Mouse (Mus musculus) Muller cell, postnatal 12 days (primary cell): ENCODE results near the gene Osbpl5.
"Not testable (repeated sequence)": the region's sequence is repeated elsewhere in the genome, so short reads cannot be mapped to it uniquely, and the experiment has no call there.

Experiments used
- DNase-seq: peaks from one replicate; pipeline ENCODE4 v3.0.0-alpha.2; 2015; ENCODE audit errors: inconsistent ontology term

The Osbpl5 gene

DNA sequence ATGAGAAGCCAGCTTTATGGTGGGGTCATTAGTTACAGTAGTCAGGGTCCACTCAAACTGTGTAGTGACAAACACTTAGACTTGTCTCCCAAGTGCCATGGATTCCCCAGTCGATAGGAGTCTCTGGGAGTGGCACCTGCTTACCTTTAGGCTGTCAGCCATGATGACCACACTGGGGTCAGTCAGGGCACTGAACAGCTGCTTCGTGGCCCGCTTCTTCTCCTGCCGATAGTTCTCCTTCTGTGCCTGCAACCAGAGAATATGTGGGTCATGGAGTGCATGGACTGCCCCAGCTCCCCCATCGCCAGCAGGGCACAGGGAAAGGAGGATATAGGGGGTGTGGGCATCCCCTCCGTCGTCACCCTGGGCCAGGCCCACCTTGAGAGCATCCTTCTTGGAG lies 47.4 kb downstream of the Osbpl5 start:
- DNase-seq = no peak

- DNase-seq = peak; percentile 83
Measured at GRCm38 (mm10) chr7:143706697-143707438, 49.9 kb downstream of the Osbpl5 start.

GRCm38 (mm10) chr7:143696140-143696539 lies 60.6 kb downstream of the Osbpl5 start:
- no peak for DNase-seq

DNA sequence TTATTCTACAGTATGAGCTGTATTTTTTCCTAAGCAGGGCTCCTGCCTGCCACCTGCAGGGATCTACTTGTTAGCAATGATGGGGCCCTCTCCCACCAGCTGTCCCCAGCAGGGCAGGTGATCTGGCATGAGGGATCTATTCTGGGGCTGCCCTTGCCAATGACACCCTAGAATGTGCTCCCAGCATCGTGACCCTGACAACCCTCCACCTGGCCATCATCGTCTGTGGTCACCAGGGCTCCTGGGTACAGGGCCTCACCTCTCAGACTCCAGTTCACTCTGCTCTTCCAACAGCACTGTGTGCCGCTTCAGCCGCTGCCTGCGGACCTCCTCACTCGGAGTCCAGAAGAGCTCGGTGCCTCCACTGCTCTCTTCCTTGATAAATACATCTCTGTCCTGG lies 62.2 kb downstream of the Osbpl5 start:
- no peak for DNase-seq

DNA sequence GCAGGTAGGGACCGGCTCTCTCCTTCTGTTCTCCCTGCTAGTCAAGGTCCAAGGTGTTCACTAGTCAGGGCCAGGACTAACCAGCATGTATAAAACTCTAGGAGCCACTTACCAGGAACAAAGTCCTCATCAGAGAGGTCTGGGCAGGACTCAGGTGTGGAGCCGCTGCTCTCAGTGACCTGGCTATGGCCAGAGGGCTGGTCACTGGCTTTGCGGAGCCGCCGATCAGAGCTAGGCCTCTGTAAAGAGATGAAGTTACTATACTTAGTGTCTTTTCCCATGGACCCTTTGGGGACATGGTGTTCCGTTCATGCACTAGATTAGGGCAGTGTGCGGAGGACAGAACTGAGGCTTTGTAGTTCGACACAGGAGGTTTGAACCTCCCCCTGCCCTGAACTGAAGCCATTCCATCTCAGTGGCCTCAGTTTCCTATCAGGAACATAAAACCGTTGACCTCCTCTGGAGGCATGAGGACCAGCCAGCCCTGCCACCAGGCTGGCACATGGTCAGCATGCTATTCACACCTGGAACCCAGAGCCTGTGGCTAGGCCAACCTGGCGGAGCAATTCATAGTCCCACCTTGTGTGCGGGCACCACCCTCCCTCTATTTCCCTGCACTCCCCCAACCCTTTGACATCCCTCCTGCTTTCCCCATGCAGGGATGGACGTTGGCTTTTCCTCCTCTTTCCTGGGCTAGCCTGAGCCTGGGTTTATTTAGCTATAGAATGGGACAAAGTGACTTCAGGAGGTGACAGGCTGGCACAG lies 63.9 kb downstream of the Osbpl5 start:
- DNase-seq = no peak

DNA sequence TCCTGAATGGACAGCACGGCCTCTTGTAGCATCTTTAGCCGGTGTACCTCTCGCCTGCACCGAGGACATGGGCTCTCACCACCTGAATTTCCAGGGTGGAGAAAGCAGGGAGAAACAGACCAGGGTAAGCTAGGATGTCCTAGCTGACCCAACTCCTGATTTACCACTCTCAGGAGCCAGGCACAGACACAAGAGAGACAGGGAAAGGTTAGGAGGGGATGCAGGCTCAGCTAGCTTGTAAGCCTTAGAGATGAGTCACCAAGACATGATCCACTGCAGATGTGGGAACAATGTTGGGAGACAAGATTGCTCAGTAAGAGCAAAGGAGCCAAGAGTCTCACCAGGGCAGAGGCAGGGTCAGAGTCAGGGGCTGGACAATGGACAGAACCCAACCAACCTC lies 64.9 kb downstream of the Osbpl5 start:
- no peak for DNase-seq

DNA sequence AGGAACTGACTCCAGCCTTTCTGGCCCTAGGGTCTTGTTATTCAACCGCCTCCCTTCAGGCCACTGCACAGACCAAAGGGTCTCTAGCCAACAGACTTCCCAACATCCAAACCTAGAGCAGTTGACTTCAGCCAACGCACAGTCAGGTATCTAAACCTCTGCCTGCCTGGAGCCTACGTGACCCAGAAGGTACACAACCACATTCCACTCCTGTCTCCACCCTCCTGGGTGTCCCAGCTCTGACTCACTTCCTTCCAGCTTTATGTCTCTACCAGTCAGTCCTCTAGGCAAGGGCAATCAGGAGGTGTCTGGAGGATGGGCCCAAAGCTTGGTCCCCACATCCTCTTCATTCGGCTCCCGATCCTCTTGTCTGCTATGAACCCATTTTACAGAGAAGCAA lies 65.6 kb downstream of the Osbpl5 start:
- DNase-seq = no peak

- no peak for DNase-seq
Measured at GRCm38 (mm10) chr7:143689946-143690345, 66.8 kb downstream of the Osbpl5 start.

DNA sequence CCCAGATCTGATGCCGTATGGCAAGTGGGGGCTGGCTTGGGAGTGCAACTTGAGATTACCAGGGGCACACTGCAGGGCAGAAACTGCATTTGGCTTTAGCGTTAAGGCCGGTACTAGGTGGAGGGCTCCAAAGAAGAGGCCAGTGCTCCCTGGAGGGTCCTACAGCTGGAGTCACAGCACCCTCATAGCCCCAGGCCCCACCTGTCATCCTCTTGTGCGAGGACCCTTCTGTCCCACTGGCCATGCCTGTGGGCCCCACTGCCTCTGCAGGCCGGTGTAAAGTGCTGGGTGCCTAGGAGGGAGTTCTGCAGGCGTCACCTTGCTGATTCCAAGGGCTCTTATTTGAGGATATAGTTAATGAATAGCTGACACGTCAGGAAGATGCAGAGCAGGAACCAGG lies 67.3 kb downstream of the Osbpl5 start:
- DNase-seq = no peak

DNA sequence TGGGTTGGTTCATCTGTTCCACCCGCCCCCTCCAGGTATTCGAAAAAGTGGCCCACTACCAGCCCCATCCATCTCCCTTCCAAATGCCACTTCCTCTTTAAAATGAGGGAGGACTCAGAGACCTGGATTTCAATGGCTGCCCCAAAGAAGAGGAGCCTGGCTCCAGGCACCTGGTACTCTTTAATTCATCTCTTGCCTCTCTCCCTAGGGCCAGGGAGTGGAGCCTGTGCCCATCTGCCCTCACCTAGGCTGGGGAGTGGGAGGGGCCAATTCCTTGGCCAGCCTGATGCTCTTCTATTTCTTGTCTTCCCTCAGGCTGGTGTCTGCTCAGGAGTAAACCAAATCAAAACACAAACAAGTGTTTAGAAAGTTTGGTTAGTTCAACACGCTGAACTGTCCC lies 70.1 kb downstream of the Osbpl5 start:
- not testable (repeated sequence) for DNase-seq

DNA sequence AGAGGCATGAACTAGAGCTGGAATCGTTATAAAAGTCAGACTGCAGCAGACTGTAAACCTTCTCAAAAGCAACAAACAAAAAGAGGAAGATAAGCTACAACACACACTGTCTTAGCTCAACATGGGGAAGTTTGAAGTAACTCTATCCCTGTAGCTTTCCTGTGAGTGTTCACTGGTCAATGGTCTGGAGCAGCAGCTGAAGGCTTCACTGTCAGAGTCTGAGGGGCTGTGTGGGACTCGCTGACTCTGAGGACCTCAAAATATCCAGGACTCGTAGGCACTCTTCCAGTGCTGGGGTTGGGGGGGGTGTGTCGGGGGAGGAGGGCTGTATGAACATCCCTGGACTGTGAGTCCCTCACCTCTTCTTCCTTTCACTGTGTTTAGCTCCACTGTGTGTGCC lies 70.6 kb downstream of the Osbpl5 start:
- DNase-seq = not testable (repeated sequence)

- peak; percentile 86 for DNase-seq
Measured at GRCm38 (mm10) chr7:143685359-143686067, 71.3 kb downstream of the Osbpl5 start, which contains the start of gene Tnfrsf23. TSS of gene Tnfrsf23 (minus strand) at chr7:143685872.

DNA sequence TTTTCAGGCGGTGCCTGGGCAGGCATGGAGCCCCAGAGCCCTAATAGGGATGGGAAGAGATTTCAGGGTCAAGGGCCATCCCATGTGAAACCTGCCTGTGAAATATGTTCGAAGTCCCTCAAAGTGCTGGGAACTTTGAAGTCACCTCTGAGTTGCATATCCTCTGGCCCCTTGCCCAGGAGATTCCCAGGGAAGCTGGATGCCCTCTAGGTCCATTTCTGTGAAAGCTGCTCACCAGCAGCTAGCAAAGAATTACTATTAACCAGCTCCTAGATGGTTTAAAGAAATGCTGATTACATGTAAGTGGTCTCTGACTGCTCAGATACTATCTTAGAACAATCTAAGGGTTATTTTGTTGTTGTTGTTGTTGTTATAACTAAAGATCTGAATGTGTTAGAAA lies 72.2 kb downstream of the Osbpl5 start:
- DNase-seq = not testable (repeated sequence)

GRCm38 (mm10) chr7:143681566-143681965 lies 75.2 kb downstream of the Osbpl5 start:
- DNase-seq = no peak

- not testable (repeated sequence) for DNase-seq
Measured at GRCm38 (mm10) chr7:143680836-143681235, 75.9 kb downstream of the Osbpl5 start.

- not testable (repeated sequence) for DNase-seq
Measured at GRCm38 (mm10) chr7:143679650-143680049, 77.1 kb downstream of the Osbpl5 start.

- DNase-seq = no peak
Measured at GRCm38 (mm10) chr7:143666427-143667311, 90.1 kb downstream of the Osbpl5 start.

GRCm38 (mm10) chr7:143663470-143663869 lies 93.3 kb downstream of the Osbpl5 start:
- no peak for DNase-seq

GRCm38 (mm10) chr7:143660797-143661196 lies 96.0 kb downstream of the Osbpl5 start:
- no peak for DNase-seq

GRCm38 (mm10) chr7:143649769-143650346 lies 106.9 kb downstream of the Osbpl5 start:
- DNase-seq = not testable (repeated sequence)
